Mouse (Mus musculus): Measurements from ENCODE around the gene Tnfrsf1b. TPM values are rescaled to one million over a fixed set of nuclear protein-coding genes. Genes with fewer than 3 reads are reported as not detected.
"Not testable (repeated sequence)": the region's sequence is repeated elsewhere in the genome, so short reads cannot be mapped to it uniquely, and the experiment has no call there.

Tnfrsf1b gene
- polyA plus RNA-seq, 1 experiment from 2014 or later, result 7.7 TPM

DNA sequence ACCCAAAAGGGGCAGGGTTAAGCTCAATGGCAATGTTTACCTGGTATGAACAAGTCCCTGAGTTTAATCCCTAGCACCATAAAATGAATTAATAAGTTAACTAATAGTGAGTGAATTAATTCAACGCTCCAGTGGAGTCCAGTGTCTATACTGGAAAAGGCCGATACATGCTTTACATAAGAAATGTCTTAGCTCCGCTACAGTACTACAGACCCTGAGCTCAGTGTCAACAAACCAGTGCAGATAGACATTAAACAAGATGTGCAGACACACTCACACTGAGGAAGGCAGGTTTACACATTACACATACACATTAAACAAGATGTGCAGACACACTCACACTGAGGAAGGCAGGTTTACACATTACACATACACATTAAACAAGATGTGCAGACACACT, 81.1 kb downstream of the Tnfrsf1b start:
- H3K27me3 ChIP-seq; H3K4me2 ChIP-seq; ATAC-seq (ENCODE audit: insufficient read depth); H3K9me3 ChIP-seq (replicated peaks); H3K27ac ChIP-seq (replicated peaks); H3K4me3 ChIP-seq (replicated peaks); H3K4me1 ChIP-seq (replicated peaks); H3K9ac ChIP-seq: not testable (repeated sequence)
- peaks cover 93% of the 10 kb centered on the region for H3K36me3 ChIP-seq (replicated peaks)
- WGBS (ENCODE audit: insufficient replicate concordance), result 85% methylated on average over 3 of the region's 3 CpGs

DNA sequence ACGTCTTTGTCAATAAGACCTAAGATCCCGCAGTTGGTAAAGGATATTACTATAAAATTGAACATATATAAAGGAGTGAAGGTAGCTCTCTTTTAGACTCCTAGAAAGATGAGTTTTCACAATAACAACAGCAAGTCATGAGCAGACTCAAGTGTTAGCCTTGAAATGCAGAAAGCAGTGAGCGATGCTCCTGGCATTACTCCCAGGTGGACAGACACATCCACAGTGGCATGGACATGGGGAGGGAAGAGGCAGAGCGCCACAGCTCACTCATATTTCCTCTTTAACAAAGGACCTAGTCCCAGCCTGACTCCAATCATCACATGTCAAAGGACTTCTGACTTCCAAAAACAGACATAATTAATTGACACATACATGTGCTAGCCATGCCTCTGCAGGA, 82.6 kb downstream of the Tnfrsf1b start:
- Histone ChIP-seq H3K9me3 (replicated peaks) (no peaks in the 10 kb centered on the region), H3K27me3 (no peaks in the 10 kb centered on the region), H3K27ac (replicated peaks) (no peak overlapping the region), H3K4me2 (no peak overlapping the region), H3K36me3 (replicated peaks) (peaks cover 92% of the 10 kb centered on the region), H3K4me1 (replicated peaks) (no peaks in the 10 kb centered on the region), H3K9ac (no peak overlapping the region), H3K4me3 (replicated peaks) (no peak overlapping the region)
- no peak for ATAC-seq (ENCODE audit: insufficient read depth)
- 87% methylated on average over 4 of the region's 4 CpGs for WGBS (ENCODE audit: insufficient replicate concordance)

Other genes starting within 250 kb of the Tnfrsf1b start
- 3.5 and 3.9 TPM in 2 replicates for gene Vps13d, start 51.9 kb downstream of the Tnfrsf1b start, polyA plus RNA-seq (2015; fragmentation: Nextera tagmentation; extraction: Ambion mirVana)
- gene Tnfrsf8, start 68.3 kb upstream of the Tnfrsf1b start, polyA plus RNA-seq (2015; fragmentation: Nextera tagmentation; extraction: Ambion mirVana), result 0.06 and 0.07 TPM in 2 replicates